Mouse (Mus musculus) cerebellum, adult 8-10 months (tissue): ENCODE measurements around the gene Cirbp.
A peak's percentile ranks its signal among the peaks of the same experiment; 100 is the strongest.
"Not testable (repeated sequence)": the region's sequence is repeated elsewhere in the genome, so short reads cannot be mapped to it uniquely, and the experiment has no call there.

Experiments
- DNase-seq: peaks from one replicate; pipeline ENCODE4 v3.0.0; 2022

Gene Cirbp

DNA sequence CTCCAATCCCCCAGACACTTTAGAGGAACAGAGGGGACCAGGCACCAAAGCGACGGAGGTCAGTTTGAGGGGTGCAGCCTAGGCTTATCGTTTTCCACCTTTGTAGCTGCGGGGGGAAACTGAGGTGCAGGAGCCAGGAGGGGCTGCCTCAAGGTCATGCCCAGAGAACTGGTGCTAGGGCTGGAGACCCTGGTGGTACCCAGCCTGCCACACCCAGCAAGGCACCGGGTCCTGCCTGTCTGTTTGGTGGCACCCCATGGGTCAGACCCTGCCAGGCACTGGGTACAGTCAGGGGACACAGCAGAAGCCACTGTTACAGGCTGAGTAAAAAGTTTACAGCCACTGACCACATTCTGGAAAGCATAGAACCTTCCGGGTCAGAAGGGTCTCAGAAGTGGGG is 14.5 kb downstream of the Cirbp start:
- peak; percentile 30 for DNase-seq

DNA sequence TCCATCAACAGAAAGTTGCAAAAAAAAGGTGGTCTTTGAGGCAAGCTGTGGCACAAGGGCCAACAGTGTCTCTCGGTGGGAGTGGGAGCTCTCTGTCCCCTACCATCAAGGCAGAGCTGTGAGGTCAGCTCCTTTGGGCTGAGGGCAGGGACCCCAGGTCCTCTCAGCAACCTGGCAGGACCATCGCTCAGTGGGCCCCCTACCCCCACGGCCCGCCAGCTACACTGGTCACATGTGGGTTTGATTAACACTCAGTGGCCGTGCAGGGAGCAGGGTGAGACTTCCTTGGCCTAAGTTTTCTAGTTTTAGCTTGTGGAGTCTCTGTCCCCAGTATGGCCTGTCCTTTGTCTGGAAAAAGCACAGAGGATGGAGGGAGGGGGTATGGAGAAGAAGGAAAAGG is 15.0 kb downstream of the Cirbp start:
- no peak for DNase-seq

DNA sequence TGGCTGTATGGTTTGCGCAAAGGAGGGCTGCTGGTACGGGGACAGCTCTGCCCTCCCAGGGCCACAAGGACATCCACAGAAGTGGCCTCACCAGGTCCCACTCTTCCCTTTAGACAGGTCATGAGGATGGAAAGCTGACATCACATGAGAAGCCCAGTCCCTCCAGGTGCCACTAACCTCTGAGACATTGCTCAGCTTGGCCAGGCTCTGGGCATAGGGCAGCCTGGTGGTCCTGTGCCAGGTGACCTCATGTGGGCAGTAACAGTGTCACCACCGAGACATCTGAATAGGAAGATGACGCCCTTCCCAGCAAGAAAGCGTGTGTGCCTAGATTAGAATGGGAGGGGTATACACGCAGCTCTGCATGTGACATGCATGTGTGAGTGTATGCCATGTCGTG is 16.8 kb downstream of the Cirbp start:
- no peak for DNase-seq

DNA sequence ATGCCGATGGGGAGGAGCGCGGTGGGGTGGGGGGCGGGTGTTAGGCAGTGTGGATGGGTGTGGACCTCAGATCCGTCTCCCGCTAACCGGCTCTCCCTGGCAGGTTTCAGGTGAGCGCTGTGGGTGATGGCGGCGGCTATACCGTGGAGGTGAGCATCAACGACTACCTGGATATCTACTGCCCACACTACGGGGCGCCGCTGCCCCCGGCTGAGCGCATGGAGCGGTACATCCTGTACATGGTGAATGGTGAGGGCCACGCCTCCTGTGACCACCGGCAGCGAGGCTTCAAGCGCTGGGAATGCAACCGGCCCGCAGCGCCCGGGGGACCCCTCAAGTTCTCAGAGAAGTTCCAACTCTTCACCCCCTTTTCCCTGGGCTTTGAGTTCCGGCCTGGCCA is 20.9 kb downstream of the Cirbp start:
- no peak for DNase-seq

DNA sequence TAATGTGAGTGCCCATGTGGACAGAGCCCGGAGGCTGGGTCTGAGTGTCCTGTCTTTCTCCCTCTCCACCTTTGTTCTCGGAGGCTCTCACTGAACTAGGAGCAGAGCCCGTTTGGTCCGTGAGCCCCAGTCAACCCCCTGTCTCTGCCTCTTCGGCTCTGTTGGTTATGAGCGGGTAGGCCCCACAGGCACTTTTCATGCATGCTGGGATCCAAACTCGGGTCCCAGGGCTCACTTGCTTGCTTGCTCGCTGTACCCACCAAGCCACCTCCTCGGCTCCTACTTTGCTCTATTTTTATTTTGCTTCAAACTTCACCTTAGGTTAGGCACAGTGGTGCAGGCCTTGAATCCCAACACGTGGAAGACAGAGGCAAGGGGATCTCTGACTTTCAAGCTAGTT is 22.0 kb downstream of the Cirbp start:
- DNase-seq = no peak

DNA sequence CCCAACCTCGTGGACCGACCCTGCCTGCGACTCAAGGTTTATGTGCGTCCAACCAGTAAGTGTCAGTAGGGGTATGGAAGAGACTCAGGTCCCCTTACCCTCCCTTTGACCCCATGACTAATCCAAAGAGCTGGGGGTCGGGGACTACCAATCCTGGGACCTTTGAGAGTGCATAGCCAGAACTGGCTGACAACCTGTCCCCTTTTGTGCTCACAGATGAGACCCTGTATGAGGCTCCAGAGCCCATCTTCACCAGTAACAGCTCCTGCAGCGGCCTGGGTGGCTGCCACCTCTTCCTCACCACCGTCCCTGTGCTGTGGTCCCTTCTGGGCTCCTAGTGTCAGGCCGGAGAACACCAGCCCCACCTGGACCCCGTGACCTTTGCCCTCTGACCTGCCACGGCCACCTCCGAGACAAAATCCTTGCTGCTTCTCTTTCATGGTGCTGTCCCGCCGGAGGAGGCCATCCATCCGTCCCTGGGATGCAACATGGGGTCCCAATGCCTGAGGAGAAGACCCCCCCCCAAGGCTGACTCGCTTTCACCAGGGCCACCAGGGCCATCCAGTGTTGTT is 22.8 kb downstream of the Cirbp start:
- no peak for DNase-seq

DNA sequence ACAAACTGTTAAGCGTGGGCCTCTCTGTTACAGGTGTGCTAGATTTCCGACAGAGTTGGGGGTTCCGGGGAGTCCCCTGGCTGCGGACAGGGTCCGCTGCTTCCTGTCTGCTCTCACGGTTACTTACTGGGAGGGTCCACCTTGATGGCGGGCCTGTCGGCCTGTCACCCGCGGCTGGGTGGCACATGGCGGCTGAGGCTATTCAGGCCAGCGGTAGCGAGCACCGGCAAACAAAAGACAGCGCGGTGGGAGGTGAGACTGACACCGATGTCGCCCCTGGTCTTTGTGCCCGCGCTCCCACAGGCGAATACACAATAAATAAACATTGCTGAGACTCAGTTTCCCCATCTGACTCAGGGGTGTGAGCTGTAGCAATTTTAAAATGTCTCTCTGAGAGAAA is 24.2 kb downstream of the Cirbp start:
- DNase-seq = no peak

DNA sequence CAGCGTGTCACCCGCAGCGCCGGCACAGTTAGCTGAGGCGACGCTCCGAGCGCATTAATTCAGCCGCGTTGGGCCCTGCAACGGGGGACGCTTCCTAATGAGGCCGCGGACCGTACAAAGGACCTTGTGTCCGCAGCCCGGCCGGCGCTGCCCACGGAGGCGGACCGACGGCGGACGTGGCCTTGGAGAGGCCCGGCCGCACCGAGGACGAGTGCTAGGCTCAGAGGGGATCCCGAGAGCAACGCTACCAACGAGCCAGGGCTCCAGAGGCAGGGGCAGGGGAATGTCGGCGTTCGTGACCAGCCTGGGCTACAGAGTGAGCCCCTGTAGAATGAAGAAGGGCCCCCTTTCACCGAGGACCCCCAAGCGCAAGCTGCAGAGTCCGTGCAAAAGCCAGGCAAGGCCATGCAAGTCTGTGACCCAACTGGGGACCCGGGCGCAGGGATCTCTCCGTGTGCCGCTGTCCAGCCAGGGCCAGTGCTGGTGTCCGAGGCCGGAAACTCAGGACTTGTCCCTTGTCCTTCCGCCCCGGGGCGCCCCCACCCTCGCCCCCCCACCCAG is 24.8 kb downstream of the Cirbp start:
- DNase-seq = peak; percentile 39

DNA sequence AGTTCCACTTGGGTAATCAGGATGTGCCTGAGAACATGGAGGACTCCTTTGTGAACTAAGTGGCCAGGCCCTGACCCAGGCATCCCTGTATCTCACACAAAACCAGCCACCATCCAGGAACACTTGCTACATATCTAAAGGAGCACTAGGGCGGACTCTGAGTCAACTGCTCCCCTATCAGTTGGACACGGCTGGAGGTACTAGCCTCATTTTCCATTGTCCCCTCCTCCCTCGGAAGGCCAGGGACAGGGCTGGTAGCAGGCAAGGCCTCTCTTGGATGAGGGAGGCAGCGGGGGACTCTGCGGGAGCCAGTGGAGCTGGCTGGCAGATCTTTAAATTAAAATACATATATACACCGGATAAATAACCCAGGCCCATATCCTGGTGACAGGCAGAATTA is 28.2 kb downstream of the Cirbp start:
- no peak for DNase-seq

DNA sequence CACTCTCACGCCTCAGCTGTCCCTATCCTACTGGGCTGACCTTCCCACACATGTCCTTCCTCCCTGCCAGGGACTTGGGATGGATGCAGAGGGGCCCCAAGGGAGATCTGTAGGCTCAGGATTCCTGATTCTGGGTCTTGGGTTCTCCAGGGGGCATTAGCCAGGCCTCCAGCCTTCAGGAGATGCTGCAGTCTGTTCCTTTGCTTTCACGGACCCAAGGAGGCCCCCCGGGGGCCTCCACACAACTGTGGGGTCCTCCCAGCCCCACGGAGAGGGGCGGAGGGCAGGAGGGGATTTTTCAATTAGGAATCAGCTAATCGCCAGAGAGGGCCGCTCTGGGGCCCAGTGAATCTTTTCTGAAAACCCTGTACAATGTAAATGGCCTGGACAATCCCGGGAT is 28.7 kb downstream of the Cirbp start:
- no peak for DNase-seq

DNA sequence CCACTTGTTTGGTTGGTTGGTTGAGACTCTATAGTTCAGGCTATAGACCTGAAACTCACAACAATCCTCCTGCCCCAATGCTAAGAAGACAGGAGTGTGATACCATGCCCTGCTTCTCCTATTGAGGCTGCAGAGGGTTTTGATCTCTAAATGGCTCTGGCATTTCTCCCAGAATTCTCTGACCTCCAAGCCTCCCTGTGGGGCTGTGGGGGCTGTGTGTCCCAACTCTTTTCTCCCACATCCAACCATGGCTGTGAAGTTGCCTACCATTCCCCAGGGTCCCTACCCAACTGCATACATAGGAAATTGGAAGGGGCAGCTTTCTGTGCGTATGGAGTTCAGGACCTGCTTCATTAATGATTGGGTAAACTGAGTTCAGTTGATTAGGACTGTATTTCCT is 30.4 kb downstream of the Cirbp start:
- DNase-seq = no peak

DNA sequence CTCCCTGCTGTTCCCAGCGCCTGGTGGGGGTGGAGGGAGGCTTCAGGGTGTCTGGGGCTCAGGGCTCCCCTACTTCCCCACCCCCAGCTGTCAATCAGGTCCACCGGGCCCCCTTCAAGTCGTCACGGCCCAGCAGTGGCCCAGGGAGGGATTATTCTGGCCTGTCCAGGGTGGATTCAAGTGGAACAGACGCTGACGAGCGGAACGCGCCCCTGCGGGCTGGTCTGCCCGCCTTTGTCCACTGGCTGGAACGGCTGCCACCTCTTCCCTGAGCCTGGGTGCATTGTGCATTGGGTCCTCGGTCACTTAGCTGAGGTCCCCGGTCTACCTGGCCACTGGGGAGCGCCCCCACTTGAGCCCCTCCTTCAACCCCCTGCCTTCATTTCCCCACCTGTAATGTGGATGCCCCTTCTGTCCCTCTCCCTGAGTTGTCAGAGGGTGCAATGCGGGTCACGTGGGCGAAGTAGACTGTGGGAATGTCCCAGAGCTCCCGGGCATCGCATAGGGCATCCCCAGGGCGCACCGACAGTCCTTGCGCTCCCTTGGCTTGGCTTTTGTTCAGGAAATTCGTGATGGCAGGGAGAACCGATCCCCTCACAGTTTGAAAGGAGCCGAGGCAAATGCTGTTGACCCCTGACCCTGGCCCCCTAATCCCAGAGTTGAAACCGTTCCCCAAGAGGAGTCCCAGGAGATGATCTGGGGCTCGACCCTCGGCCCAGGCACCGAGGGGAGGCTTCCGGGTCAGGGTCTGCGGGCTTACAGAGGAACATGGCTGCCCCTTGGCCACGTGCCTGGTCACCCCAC is 31.2 kb downstream of the Cirbp start:
- DNase-seq = no peak

DNA sequence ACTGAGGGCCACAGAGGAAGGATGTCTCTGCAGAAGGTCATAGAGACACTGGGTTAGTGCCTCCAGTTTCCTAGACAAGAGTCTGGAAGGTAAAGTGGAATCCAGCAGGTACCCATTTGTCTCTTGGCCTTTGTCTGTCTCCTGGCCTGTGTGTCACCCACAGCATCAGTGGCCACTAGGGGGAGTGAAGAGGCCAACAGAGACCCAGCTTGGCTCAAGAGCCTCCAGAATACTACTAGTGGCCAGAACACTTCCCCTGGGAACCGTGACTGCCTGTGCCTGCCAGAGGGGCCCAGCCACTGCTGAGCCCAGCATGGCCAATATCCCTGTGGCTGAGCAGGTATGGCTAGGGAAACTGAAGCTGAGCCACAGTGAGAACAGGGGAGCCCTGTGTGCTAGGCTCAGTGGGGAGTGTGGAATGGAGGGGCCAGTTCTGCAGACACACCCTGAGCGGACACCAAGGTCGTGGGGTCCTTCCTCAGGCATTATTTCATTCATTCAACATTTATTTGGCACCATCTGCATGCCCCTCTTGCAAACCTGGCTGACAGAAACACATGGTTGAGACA is 33.7 kb downstream of the Cirbp start:
- peak; percentile 86 for DNase-seq

DNA sequence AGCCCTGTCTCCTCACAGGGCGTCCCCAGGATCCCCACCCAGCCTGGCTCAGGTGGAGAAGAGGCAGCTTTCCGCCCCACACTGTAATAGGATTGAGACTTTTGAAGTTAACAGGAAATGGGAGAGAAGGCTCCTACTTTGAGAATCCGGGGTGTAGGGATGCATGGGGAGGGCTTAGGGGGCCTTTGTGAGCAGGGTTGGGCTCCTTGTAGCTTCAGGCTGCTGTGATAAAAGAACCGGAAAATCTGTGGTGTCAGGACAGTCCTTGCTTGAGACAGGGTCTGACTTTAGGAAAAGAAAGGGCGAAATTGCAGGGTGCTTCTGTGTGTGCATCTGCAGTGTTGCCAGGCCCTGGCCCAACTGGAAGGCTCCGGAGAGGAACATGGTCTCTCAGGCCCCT is 34.7 kb downstream of the Cirbp start:
- DNase-seq = no peak

DNA sequence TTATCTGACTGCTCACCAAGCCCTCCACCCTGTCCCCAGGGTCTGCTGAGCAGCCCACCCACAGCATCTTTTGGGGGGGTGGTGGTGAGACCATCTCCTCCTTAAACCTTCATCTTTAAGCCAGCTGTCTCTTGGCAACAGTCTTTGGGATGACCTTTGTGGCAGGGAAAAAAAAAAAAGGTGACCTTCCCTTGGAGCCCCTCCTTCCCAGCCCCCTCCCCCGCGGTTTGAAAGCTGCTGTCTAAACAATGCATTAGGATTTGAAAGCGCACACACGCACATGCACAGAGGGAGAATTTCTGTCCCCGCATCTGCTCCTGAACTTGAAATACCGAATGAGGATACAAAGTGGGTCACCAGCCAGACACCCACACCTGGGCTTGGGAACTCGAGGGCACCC is 38.3 kb downstream of the Cirbp start:
- DNase-seq = no peak

DNA sequence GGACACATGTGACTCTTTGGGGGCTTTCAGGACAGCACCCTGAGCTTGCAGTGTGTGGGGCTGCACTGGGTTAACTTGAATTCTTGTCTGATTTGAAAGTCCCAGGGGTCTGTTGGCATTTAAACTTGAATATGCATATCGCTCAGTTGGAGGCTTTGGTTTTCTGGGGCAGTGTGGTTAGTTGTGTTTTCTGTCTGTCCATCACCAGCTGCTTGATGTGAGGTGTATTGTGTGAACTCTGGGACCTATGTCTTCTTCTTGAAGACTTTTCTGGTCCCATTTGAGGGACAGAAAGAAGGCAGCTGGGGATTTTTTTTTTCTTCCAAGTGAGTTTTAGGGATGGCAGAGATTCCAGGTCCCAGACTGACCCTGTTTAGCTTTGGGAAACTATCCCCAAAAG is 41.4 kb downstream of the Cirbp start:
- no peak for DNase-seq

DNA sequence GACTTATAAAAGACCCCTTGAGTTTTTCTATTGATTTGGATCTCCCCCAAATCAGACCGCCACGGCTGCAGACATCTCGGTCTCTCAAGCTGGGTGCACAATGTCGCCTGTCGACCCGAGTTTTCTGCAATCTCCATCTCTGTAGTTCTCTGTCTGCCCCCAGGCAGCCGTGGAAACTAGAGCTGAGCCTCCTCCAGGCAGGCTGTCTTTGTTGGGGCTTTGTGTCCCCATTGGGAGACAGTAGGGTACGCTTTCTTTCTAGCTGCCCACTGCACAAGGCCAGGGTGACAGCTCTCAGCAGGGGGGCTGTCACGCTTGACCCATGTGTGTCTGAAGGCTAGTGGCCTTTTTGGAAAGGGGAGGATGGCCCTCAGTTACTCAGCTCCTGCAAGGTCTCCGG is 41.9 kb downstream of the Cirbp start:
- DNase-seq = no peak

DNA sequence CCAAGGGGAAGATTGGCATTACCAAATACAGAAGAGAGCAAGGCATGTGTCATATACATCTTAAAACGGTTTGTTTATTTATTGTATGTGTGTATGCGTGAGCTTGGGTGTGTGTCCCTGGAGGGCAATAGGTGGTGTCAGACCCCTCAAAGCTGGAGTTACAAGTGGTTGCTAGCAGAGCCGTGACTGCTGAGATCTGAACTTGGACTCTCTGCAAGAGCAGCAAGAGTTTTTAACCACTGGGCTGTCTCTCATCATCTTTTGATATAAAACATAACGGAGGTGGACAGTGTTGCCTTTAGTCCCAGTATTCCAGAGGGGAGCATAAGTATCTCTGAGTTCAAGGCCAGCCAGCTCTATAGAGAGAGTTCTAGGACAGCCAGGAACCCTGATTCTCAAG is 42.5 kb downstream of the Cirbp start:
- no peak for DNase-seq

DNA sequence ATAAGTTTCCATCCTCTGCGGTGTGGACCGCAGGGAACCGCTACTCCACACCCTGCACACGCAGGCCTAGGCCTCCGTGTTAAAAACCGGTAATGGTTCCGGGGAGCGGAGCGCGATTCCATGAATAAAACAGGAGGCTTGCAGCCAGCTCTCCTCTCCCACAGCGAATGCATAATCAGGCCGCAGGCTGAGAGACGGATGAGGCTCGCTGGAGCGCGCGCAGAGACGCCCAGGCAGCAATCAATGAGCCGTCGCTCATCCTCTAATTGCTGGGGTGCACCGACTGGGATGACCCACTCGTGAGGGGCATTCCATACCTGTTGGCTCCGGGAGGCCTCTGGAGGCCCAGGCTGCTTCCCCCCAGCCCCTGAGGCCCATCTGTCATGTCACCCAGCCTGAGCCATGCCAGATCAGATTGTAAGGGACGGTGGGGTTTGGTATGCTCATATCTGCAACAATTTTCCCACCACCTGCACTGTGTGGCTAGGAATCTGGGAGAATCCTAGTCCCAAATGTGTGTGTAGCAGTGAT is 43.1 kb downstream of the Cirbp start:
- no peak for DNase-seq

DNA sequence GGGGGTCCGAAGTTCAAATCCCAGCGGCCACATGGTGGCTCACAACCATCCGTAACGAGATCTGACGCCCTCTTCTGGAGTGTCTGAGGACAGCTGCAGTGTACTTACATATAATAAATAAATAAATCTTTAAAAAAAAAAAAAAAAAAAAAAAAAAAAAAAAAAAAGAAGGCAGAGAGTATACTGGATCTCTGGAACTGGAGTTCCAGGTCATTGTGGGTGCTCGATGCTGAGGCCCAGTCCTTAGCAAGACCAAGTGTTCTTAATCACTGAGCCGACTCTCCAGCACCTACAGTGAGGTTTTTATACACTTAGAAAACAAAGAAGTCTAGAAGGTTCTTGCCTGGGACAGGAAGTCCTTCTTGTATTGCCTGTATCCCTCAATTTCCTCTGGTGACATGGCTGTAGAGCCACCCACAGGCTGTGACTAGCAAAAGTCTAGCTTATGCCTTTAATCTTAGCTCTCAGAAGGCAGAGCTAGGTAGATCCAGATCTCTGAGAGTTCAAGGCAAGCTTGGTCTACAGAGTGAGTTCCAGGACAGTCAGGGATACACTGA is 45.8 kb downstream of the Cirbp start:
- not testable (repeated sequence) for DNase-seq

DNA sequence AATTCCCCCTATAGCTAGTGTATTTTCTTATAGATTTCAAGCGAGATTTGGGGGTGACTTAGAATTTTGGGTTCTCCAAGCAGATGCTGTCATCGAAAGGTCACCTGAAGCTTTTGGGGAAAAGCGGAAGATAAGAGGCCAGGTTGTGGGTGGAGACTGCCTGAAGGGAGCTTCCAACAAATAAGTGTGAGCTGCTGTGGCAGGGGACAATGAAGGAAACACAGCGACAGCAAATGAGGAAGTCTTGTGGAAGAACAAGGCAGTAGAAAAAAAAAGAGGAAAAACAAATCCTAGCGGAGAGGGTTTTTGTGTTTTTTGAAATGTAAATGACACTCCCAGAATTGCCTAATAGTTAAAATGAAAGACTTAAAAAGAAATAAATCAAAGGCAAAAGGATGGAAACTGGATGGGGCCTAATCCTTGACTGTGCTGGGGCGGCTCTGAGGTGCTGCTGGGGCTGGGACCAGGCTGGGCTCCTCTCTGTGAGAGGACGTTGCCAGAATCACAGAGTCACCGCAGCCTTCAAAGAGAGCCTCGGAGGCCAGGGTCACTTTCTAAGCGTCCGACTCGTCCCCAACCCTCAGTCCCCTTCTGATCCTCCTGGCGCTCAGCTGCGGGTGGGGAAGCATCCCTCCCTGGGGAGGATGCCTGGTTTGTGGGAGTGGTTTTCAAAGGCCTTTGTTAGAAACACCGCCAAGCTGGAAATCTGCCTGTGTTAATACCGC is 49.4 kb downstream of the Cirbp start:
- no peak for DNase-seq

DNA sequence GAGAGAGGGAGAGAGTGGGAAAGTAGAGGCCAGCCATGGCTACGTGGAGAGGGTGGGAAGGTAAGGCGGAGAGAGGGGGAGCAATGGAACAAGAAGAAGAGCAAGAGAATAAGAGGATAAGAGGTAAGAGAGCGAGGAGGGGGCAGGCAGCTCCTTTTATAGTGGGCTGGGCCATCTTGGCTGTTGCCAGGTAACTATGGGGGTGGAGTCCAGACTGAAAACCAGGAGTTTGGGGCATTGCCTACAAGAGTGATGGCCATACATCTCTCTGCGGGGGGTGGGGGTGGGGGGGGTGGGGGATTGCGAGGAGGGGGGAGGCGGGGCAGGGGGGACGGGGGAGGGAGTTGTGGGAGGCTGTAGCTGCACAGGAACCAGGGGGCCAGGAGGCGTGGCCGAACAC is 54.9 kb downstream of the Cirbp start:
- no peak for DNase-seq
